Mouse (Mus musculus): ENCODE data around the gene Vmn1r225.
A peak's percentile ranks its signal among the peaks of the same experiment; 100 is the strongest.

The Vmn1r225 gene

DNA sequence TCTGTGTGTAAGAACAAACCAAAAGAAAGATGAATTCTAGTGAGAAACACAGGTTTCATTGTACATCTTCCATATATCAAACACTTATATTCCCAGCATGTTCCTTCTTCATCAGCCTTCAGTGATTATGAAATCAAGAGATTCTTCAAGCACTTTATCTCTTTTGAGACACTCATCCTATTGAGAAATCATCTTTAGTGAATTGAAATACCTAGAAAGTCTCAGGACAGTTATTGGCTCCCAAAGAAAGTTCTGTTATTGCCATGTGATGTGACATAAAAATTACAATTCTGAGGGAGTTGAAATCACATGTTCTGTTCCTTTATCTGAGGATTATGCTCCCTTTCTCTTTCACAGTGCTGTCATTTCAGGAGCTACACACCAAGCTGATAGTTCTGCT lies at the start of gene Vmn1r225:
Vmn1r225 (plus strand) TSS at position 301 of the 400 bp plus-strand sequence.
- no peak for DNase-seq (ENCODE audit: low read depth, low spot score)

GRCm38 (mm10) chr17:20473311-20473710 lies 24.6 kb upstream of the Vmn1r225 start:
- DNase-seq (ENCODE audit: low read depth, low spot score): no peak

GRCm38 (mm10) chr17:20481231-20481630 lies 16.7 kb upstream of the Vmn1r225 start, which contains the start of gene Vmn2r108:
Gene Vmn2r108 (minus strand): TSS chr17:20481331.
- no peak for DNase-seq (ENCODE audit: low read depth, low spot score)

DNA sequence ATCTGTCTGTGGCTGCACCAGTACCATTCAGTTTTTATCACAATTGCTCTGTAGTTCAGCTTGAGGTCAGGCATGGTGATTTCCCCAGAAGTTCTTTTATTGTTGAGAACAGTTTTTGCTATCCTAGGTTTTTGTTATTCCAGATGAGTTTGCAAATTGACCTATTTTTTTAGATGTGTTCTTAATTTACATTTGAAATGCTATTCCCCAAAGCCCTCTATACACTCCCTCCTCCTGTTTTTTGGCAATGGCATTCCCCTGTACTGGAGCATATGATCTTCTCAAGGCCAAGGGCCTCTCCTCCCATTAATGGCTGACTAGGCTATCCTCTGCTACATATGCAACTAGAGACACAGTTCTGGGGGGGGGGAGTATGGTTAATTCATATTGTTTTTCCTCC lies 10.3 kb downstream of the Vmn1r225 start:
- DNase-seq (ENCODE audit: low read depth, low spot score): peak; percentile 22
